Mouse (Mus musculus): ENCODE measurements around the gene H2-K1. TPM values are rescaled to one million over a fixed set of nuclear protein-coding genes. Genes with fewer than 3 reads are reported as not detected.

H2-K1 gene
- total and polyA plus RNA-seq, 2 experiments from 2014 or later = 21.2 to 21.9 TPM

DNA sequence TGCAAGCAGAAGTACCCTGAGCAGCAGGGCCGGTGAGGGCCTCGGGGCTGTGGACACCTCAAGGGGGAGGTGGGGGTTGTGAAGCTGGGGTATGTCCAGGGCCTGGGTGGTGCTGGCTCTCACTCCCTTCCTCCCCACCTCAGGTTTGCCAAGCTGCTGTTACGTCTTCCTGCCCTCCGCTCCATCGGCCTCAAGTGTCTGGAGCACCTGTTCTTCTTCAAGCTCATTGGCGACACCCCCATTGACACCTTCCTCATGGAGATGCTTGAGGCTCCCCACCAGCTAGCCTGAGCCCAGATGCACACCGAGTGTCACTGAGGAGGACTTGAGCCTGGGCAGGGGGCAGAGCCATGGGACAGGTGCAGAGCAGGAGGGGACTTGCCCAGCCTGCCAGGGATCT lies 37.1 kb upstream of the H2-K1 start:
- H3K36me3 ChIP-seq (ENCODE audit: insufficient read depth) = peaks cover 33% of the 10 kb centered on the region
- no peak for ATAC-seq
- no peaks in the 10 kb centered on the region for H3K9me3 ChIP-seq (ENCODE audit: low read length)
- 93% methylated on average over 7 of the region's 7 CpGs for WGBS
- H3K27me3 ChIP-seq (ENCODE audit: insufficient read depth, low read length) = no peaks in the 10 kb centered on the region
- no peak overlapping the region for H3K27ac ChIP-seq (ENCODE audit: low read depth, low read length)
- no peak overlapping the region for H3K4me3 ChIP-seq (ENCODE audit: low read depth, low read length)
- no peak overlapping the region for H3K9ac ChIP-seq
- DNase-seq = no peak
- H3K4me2 ChIP-seq (ENCODE audit: low read depth) = no peak overlapping the region
- peaks cover 15% of the 10 kb centered on the region for H3K4me1 ChIP-seq (ENCODE audit: insufficient read depth)
- TF ChIP-seq CTCF (IDR thresholded peaks at IDR 0.05; ENCODE audit: low read depth) = no peak

GRCm38 (mm10) chr17:34036647-34037046 lies 36.5 kb upstream of the H2-K1 start:
- TF ChIP-seq CTCF (IDR thresholded peaks at IDR 0.05; ENCODE audit: low read depth) = no peak
- Histone ChIP-seq H3K4me1 (ENCODE audit: insufficient read depth) (peaks cover 15% of the 10 kb centered on the region), H3K4me3 (ENCODE audit: low read depth, low read length) (no peak overlapping the region), H3K36me3 (ENCODE audit: insufficient read depth) (peaks cover 33% of the 10 kb centered on the region), H3K27ac (ENCODE audit: low read depth, low read length) (no peak overlapping the region), H3K9ac (no peak overlapping the region), H3K27me3 (ENCODE audit: insufficient read depth, low read length) (no peaks in the 10 kb centered on the region), H3K9me3 (ENCODE audit: low read length) (no peaks in the 10 kb centered on the region), H3K4me2 (ENCODE audit: low read depth) (no peak overlapping the region)
- DNase-seq (no peak), ATAC-seq (no peak)
- 86% methylated on average over 10 of the region's 10 CpGs for WGBS

- peaks cover 19% of the 10 kb centered on the region for H3K4me1 ChIP-seq (ENCODE audit: insufficient read depth)
- H3K4me3 ChIP-seq (ENCODE audit: low read depth, low read length) = no peak overlapping the region
- H3K9ac ChIP-seq = no peak overlapping the region
- H3K27ac ChIP-seq (ENCODE audit: low read depth, low read length) = no peak overlapping the region
- H3K36me3 ChIP-seq (ENCODE audit: insufficient read depth) = peaks cover 33% of the 10 kb centered on the region
- 89% methylated on average over 9 of the region's 9 CpGs for WGBS
- DNase-seq = no peak
- H3K4me2 ChIP-seq (ENCODE audit: low read depth) = no peak overlapping the region
- TF ChIP-seq CTCF (IDR thresholded peaks at IDR 0.05; ENCODE audit: low read depth) = no peak
- no peaks in the 10 kb centered on the region for H3K9me3 ChIP-seq (ENCODE audit: low read length)
- no peak for ATAC-seq
- H3K27me3 ChIP-seq (ENCODE audit: insufficient read depth, low read length) = no peaks in the 10 kb centered on the region
Observed at GRCm38 (mm10) chr17:34035517-34035916, 35.4 kb upstream of the H2-K1 start.

DNA sequence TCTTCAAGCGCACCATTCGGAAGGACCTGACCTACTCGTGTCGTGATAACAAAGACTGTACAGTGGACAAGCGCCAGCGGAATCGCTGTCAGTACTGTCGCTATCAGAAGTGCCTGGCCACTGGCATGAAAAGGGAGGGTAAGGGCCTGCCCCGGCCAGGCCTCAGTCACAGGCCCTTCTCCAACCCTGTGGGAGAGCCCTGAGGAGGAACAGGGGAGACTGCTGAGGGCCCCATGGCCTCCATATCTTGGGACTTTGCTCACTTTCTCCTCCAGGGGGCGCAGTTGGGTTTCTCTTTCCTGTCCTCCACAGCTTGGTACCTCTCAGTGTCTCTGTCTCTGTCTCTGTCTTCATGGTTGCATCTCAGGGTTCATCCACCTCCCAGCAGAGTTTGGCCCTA lies 33.9 kb upstream of the H2-K1 start:
- H3K4me2 ChIP-seq (ENCODE audit: low read depth) = no peak overlapping the region
- no peaks in the 10 kb centered on the region for H3K9me3 ChIP-seq (ENCODE audit: low read length)
- H3K9ac ChIP-seq = no peak overlapping the region
- ATAC-seq = no peak
- peaks cover 44% of the 10 kb centered on the region for H3K36me3 ChIP-seq (ENCODE audit: insufficient read depth)
- DNase-seq = peak; percentile 56
- H3K27me3 ChIP-seq (ENCODE audit: insufficient read depth, low read length) = no peaks in the 10 kb centered on the region
- no peak overlapping the region for H3K4me3 ChIP-seq (ENCODE audit: low read depth, low read length)
- WGBS = 73% methylated on average over 10 of the region's 10 CpGs
- peaks cover 26% of the 10 kb centered on the region for H3K4me1 ChIP-seq (ENCODE audit: insufficient read depth)
- TF ChIP-seq CTCF (IDR thresholded peaks at IDR 0.05; ENCODE audit: low read depth) = peak; percentile 74
- H3K27ac ChIP-seq (ENCODE audit: low read depth, low read length) = no peak overlapping the region

DNA sequence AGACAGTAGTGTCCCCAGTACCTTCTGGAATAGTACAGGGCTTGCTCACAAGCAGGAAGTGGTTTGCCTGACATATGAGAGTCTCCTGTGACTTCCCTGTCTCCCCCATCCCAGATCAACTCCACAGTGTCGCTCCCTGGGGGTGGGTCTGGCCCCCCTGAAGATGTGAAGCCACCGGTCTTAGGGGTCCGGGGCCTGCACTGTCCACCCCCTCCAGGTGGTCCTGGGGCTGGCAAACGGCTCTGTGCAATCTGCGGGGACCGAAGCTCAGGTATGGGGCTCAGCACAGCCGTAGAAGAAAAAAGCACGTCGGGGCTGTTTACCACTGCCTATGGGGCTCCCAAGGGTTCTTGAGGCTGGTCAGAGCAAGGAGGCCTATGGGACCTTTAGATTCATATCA lies 33.3 kb upstream of the H2-K1 start:
- 86% methylated on average over 9 of the region's 9 CpGs for WGBS
- peaks cover 51% of the 10 kb centered on the region for H3K36me3 ChIP-seq (ENCODE audit: insufficient read depth)
- H3K4me2 ChIP-seq (ENCODE audit: low read depth) = no peak overlapping the region
- no peak overlapping the region for H3K4me3 ChIP-seq (ENCODE audit: low read depth, low read length)
- H3K9me3 ChIP-seq (ENCODE audit: low read length) = no peaks in the 10 kb centered on the region
- DNase-seq (no peak), ATAC-seq (no peak)
- H3K9ac ChIP-seq = no peak overlapping the region
- H3K27ac ChIP-seq (ENCODE audit: low read depth, low read length) = no peak overlapping the region
- no peak for TF ChIP-seq CTCF (IDR thresholded peaks at IDR 0.05; ENCODE audit: low read depth)
- H3K4me1 ChIP-seq (ENCODE audit: insufficient read depth) = peaks cover 20% of the 10 kb centered on the region
- H3K27me3 ChIP-seq (ENCODE audit: insufficient read depth, low read length) = no peaks in the 10 kb centered on the region

DNA sequence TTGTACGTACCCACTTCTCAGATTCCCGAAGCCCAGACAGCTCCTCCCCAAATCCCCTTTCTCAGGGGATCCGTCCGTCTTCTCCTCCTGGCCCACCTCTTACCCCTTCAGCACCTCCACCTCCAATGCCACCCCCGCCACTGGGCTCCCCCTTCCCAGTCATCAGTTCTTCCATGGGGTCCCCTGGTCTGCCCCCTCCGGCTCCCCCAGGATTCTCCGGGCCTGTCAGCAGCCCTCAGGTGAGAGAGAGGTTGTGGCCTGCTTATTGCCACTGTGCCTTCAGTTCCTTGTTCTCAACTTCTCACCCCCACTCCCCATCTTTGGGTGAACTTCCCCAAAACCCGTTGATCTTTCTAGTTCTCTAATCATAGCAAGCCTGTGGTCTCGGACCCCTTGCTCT lies 32.7 kb upstream of the H2-K1 start:
- Histone ChIP-seq H3K4me1 (ENCODE audit: insufficient read depth) (peaks cover 18% of the 10 kb centered on the region), H3K9me3 (ENCODE audit: low read length) (no peaks in the 10 kb centered on the region), H3K27me3 (ENCODE audit: insufficient read depth, low read length) (no peaks in the 10 kb centered on the region), H3K4me3 (ENCODE audit: low read depth, low read length) (peak overlapping the region; percentile 91), H3K9ac (peak overlapping the region; percentile 93; the same call in 1 of the 2 replicates), H3K36me3 (ENCODE audit: insufficient read depth) (peaks cover 49% of the 10 kb centered on the region), H3K4me2 (ENCODE audit: low read depth) (peak overlapping the region; percentile 88), H3K27ac (ENCODE audit: low read depth, low read length) (0 out of 2 replicates have a peak overlapping the region, but pooled peaks have one; percentile 98)
- 58% methylated on average over 9 of the region's 9 CpGs for WGBS
- DNase-seq (no peak), ATAC-seq (no peak)
- TF ChIP-seq CTCF (IDR thresholded peaks at IDR 0.05; ENCODE audit: low read depth) = no peak

GRCm38 (mm10) chr17:34032174-34032632 lies 32.1 kb upstream of the H2-K1 start:
- TF ChIP-seq CTCF (IDR thresholded peaks at IDR 0.05; ENCODE audit: low read depth) = no peak
- Histone ChIP-seq H3K27ac (ENCODE audit: low read depth, low read length) (peak overlapping the region; percentile 98), H3K4me2 (ENCODE audit: low read depth) (peak overlapping the region; percentile 88), H3K9me3 (ENCODE audit: low read length) (no peaks in the 10 kb centered on the region), H3K4me1 (ENCODE audit: insufficient read depth) (peaks cover 18% of the 10 kb centered on the region), H3K4me3 (ENCODE audit: low read depth, low read length) (peak overlapping the region; percentile 91), H3K27me3 (ENCODE audit: insufficient read depth, low read length) (no peaks in the 10 kb centered on the region), H3K36me3 (ENCODE audit: insufficient read depth) (peaks cover 43% of the 10 kb centered on the region), H3K9ac (peak overlapping the region; percentile 93)
- peak; percentile 3; the same call in 1 of the 2 replicates for ATAC-seq
- peak; percentile 55 for DNase-seq
- 4% methylated on average over 40 of the region's 48 CpGs for WGBS

Measured in forebrain, postnatal 0 days (tissue).